Mouse (Mus musculus): Measurements from ENCODE around the gene Bcl7b. TPM values are rescaled to one million over a fixed set of nuclear protein-coding genes. Genes with fewer than 3 reads are reported as not detected.

The Bcl7b gene
- polyA plus RNA-seq, 1 experiment, result not detected

- no peaks in the 10 kb centered on the region for H3K4me1 ChIP-seq (ENCODE audit: control insufficient read depth, insufficient read depth, low read length)
- no peak overlapping the region for H3K27ac ChIP-seq (ENCODE audit: insufficient read depth, low read depth, low read length)
- WGBS, result 74% methylated on average over 7 of the region's 7 CpGs
- TF ChIP-seq POLR2A (IDR thresholded peaks at IDR 0.05; ENCODE audit: insufficient read depth, low read depth, low read length) (no peak), CTCF (IDR thresholded peaks at IDR 0.05; ENCODE audit: insufficient read depth, low read depth, low read length) (no peak)
- no peak overlapping the region for H3K4me3 ChIP-seq (ENCODE audit: insufficient read depth, low read depth, low read length)
These were observed 6.4 kb upstream of the Bcl7b start for GRCm38 (mm10) chr5:135161650-135162049.

- H3K4me3 ChIP-seq (ENCODE audit: insufficient read depth, low read depth, low read length), result no peak overlapping the region
- 89% methylated on average over 8 of the region's 8 CpGs for WGBS
- TF ChIP-seq POLR2A (IDR thresholded peaks at IDR 0.05; ENCODE audit: insufficient read depth, low read depth, low read length) (no peak), CTCF (IDR thresholded peaks at IDR 0.05; ENCODE audit: insufficient read depth, low read depth, low read length) (no peak)
- H3K4me1 ChIP-seq (ENCODE audit: control insufficient read depth, insufficient read depth, low read length), result no peaks in the 10 kb centered on the region
- H3K27ac ChIP-seq (ENCODE audit: insufficient read depth, low read depth, low read length), result no peak overlapping the region
These were observed 5.7 kb upstream of the Bcl7b start for GRCm38 (mm10) chr5:135162361-135162760.

GRCm38 (mm10) chr5:135162821-135163220, 5.3 kb upstream of the Bcl7b start:
- no peak overlapping the region for H3K4me3 ChIP-seq (ENCODE audit: insufficient read depth, low read depth, low read length)
- no peak overlapping the region for H3K27ac ChIP-seq (ENCODE audit: insufficient read depth, low read depth, low read length)
- TF ChIP-seq CTCF (IDR thresholded peaks at IDR 0.05; ENCODE audit: insufficient read depth, low read depth, low read length) (no peak), POLR2A (IDR thresholded peaks at IDR 0.05; ENCODE audit: insufficient read depth, low read depth, low read length) (no peak)
- WGBS, result 86% methylated on average over 6 of the region's 6 CpGs
- 0 out of 2 replicates have a peak, but pooled peaks cover under 1% of the 10 kb centered on the region for H3K4me1 ChIP-seq (ENCODE audit: control insufficient read depth, insufficient read depth, low read length)

GRCm38 (mm10) chr5:135166909-135167308, 1.2 kb upstream of the Bcl7b start:
- WGBS, result 89% methylated on average over 4 of the region's 4 CpGs
- Histone ChIP-seq H3K27ac (ENCODE audit: insufficient read depth, low read depth, low read length) (no peak overlapping the region), H3K4me1 (ENCODE audit: control insufficient read depth, insufficient read depth, low read length) (peaks cover 8% of the 10 kb centered on the region), H3K4me3 (ENCODE audit: insufficient read depth, low read depth, low read length) (no peak overlapping the region)
- TF ChIP-seq POLR2A (IDR thresholded peaks at IDR 0.05; ENCODE audit: insufficient read depth, low read depth, low read length), result no peak
- no peak for TF ChIP-seq CTCF (IDR thresholded peaks at IDR 0.05; ENCODE audit: insufficient read depth, low read depth, low read length)

- Histone ChIP-seq H3K4me3 (ENCODE audit: insufficient read depth, low read depth, low read length) (no peak overlapping the region), H3K27ac (ENCODE audit: insufficient read depth, low read depth, low read length) (no peak overlapping the region), H3K4me1 (ENCODE audit: control insufficient read depth, insufficient read depth, low read length) (peaks cover 8% of the 10 kb centered on the region)
- TF ChIP-seq POLR2A (IDR thresholded peaks at IDR 0.05; ENCODE audit: insufficient read depth, low read depth, low read length) (no peak), CTCF (IDR thresholded peaks at IDR 0.05; ENCODE audit: insufficient read depth, low read depth, low read length) (no peak)
- 94% methylated on average over 4 of the region's 4 CpGs for WGBS
These were observed 614 bp upstream of the Bcl7b start for GRCm38 (mm10) chr5:135167469-135167868.

GRCm38 (mm10) chr5:135169479-135169878, 1.4 kb downstream of the Bcl7b start:
- TF ChIP-seq POLR2A (IDR thresholded peaks at IDR 0.05; ENCODE audit: insufficient read depth, low read depth, low read length), result no peak
- TF ChIP-seq CTCF (IDR thresholded peaks at IDR 0.05; ENCODE audit: insufficient read depth, low read depth, low read length), result no peak
- 89% methylated on average over 5 of the region's 5 CpGs for WGBS
- peak overlapping the region; percentile 55 for H3K4me3 ChIP-seq (ENCODE audit: insufficient read depth, low read depth, low read length)
- no peak overlapping the region for H3K27ac ChIP-seq (ENCODE audit: insufficient read depth, low read depth, low read length)
- peaks cover 8% of the 10 kb centered on the region for H3K4me1 ChIP-seq (ENCODE audit: control insufficient read depth, insufficient read depth, low read length)

- 89% methylated on average over 6 of the region's 6 CpGs for WGBS
- H3K27ac ChIP-seq (ENCODE audit: insufficient read depth, low read depth, low read length), result no peak overlapping the region
- no peak overlapping the region for H3K4me3 ChIP-seq (ENCODE audit: insufficient read depth, low read depth, low read length)
- TF ChIP-seq CTCF (IDR thresholded peaks at IDR 0.05; ENCODE audit: insufficient read depth, low read depth, low read length), result no peak
- no peak for TF ChIP-seq POLR2A (IDR thresholded peaks at IDR 0.05; ENCODE audit: insufficient read depth, low read depth, low read length)
- peaks cover 8% of the 10 kb centered on the region for H3K4me1 ChIP-seq (ENCODE audit: control insufficient read depth, insufficient read depth, low read length)
These were observed 3.7 kb downstream of the Bcl7b start for GRCm38 (mm10) chr5:135171688-135172220.

- no peak overlapping the region for H3K27ac ChIP-seq (ENCODE audit: insufficient read depth, low read depth, low read length)
- TF ChIP-seq POLR2A (IDR thresholded peaks at IDR 0.05; ENCODE audit: insufficient read depth, low read depth, low read length), result no peak
- TF ChIP-seq CTCF (IDR thresholded peaks at IDR 0.05; ENCODE audit: insufficient read depth, low read depth, low read length), result no peak
- H3K4me3 ChIP-seq (ENCODE audit: insufficient read depth, low read depth, low read length), result no peak overlapping the region
- WGBS, result 91% methylated on average over 5 of the region's 5 CpGs
- H3K4me1 ChIP-seq (ENCODE audit: control insufficient read depth, insufficient read depth, low read length), result peaks cover 6% of the 10 kb centered on the region
These were observed 4.9 kb downstream of the Bcl7b start for GRCm38 (mm10) chr5:135172986-135173385.

- TF ChIP-seq CTCF (IDR thresholded peaks at IDR 0.05; ENCODE audit: insufficient read depth, low read depth, low read length) (no peak), POLR2A (IDR thresholded peaks at IDR 0.05; ENCODE audit: insufficient read depth, low read depth, low read length) (no peak)
- H3K4me1 ChIP-seq (ENCODE audit: control insufficient read depth, insufficient read depth, low read length), result peaks cover 2% of the 10 kb centered on the region; the same call in 1 of the 2 replicates
- no peak overlapping the region for H3K27ac ChIP-seq (ENCODE audit: insufficient read depth, low read depth, low read length)
- H3K4me3 ChIP-seq (ENCODE audit: insufficient read depth, low read depth, low read length), result no peak overlapping the region
These were observed 7.0 kb downstream of the Bcl7b start for GRCm38 (mm10) chr5:135175086-135175485.

- WGBS, result 84% methylated on average over 3 of the region's 3 CpGs
- no peak overlapping the region for H3K4me3 ChIP-seq (ENCODE audit: insufficient read depth, low read depth, low read length)
- no peak overlapping the region for H3K27ac ChIP-seq (ENCODE audit: insufficient read depth, low read depth, low read length)
- H3K4me1 ChIP-seq (ENCODE audit: control insufficient read depth, insufficient read depth, low read length), result peaks cover 3% of the 10 kb centered on the region
- no peak for TF ChIP-seq CTCF (IDR thresholded peaks at IDR 0.05; ENCODE audit: insufficient read depth, low read depth, low read length)
- no peak for TF ChIP-seq POLR2A (IDR thresholded peaks at IDR 0.05; ENCODE audit: insufficient read depth, low read depth, low read length)
These were observed 10.4 kb downstream of the Bcl7b start for GRCm38 (mm10) chr5:135178523-135178922.

Measured in olfactory bulb, adult 2 months (tissue).